8 mouse cellular contexts compared by ENCODE assay signal in the genomic region with DNA sequence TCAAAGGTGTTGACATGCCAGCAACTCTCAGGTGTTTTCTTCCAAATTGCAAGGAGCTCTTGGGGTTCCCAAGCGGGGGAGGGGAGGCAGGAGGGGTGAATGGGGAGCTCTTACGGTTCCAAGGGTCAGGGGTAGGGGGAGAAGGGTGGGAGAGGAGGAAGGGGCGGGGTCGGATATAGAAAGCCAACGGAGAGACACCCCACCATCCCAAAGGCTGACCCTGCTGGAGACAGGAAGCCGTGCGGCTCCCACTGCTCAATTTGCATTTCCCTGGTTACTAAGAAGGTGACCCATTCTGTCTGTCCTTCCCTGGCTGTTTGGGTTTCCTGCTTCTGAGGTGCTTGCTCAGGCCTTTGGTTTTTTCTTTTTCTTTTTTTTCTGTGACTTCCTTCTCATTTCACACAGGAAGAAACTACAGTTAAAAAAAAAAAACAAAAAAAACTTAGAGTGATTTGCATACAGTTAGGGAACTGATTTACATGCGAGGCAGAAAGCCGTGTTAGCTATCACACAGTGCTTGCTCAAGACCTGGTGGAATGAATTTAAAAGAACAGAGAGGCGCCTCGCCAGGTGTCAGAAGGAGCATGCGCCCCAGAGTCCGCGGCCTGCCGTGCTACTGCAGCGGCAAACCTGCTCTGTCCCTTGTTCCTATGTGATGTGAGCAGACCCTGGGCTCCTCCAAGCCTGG. TPM values are rescaled to one million over a fixed set of nuclear protein-coding genes. Genes with fewer than 3 reads are reported as not detected.
DNase-seq lines count a peak whose midpoint lies in the region; ATAC-seq and TF ChIP-seq lines count a peak whose summit lies in the region.

No protein-coding gene starts in this region.

- WGBS in intestine, embryonic 14.5 days: 17% methylated on average over 16 of the region's 16 CpGs
- WGBS in intestine, embryonic 16.5 days: 15% methylated on average over 16 of the region's 16 CpGs

- intact Hi-C loops in heart, postnatal 14 days (cut with DNase I): no loop called here

- 0 out of 2 replicates have a peak, but pooled peaks cover 4% of the 10 kb centered on the region for H3K4me1 ChIP-seq in intestine, embryonic 14.5 days (replicated peaks; ENCODE audit: control insufficient read depth, insufficient read depth, low read length)
- peaks cover 2% of the 10 kb centered on the region; the same call in 1 of the 2 replicates for H3K4me1 ChIP-seq in intestine, embryonic 16.5 days (ENCODE audit: control insufficient read depth, insufficient read depth, low read length)
- H3K4me1 ChIP-seq in ES-Bruce4 (ENCODE audit: control insufficient read depth, insufficient read depth, low read length): peaks cover 7% of the 10 kb centered on the region

- TF ChIP-seq POLR2A in ES-Bruce4 (IDR thresholded peaks at IDR 0.05; ENCODE audit: insufficient read depth, low read length): no peak

- ATAC-seq in intestine, embryonic 14.5 days (replicated peaks; ENCODE audit: low FRiP score, low TSS enrichment, low read depth): no peak
- no peak for ATAC-seq in intestine, embryonic 16.5 days
- ATAC-seq in hematopoietic stem cell, adult 5-6 weeks (replicated peaks in 1 of 2; ENCODE audit: insufficient read depth in 1 of 2, low FRiP score in 2 of 2, low TSS enrichment in 1 of 2, low read depth in 1 of 2, poor library complexity in 2 of 2, severe bottlenecking in 2 of 2): peak; percentile 57 to 71

- H3K27me3 ChIP-seq in intestine, embryonic 14.5 days (replicated peaks; ENCODE audit: control insufficient read depth, insufficient read depth, low read length): 0 out of 2 replicates have a peak, but pooled peaks cover 2% of the 10 kb centered on the region
- H3K27me3 ChIP-seq in intestine, embryonic 16.5 days (replicated peaks; ENCODE audit: control insufficient read depth, insufficient read depth, low read length): no peaks in the 10 kb centered on the region
- no peaks in the 10 kb centered on the region for H3K27me3 ChIP-seq in ES-Bruce4 (ENCODE audit: control insufficient read depth, insufficient read depth, low read length, poor library complexity, severe bottlenecking)

- no peak overlapping the region for H3K4me3 ChIP-seq in intestine, embryonic 14.5 days (ENCODE audit: low read depth, low read length)
- no peak overlapping the region for H3K4me3 ChIP-seq in intestine, embryonic 16.5 days (ENCODE audit: low read length)
- no peak overlapping the region for H3K4me3 ChIP-seq in ES-Bruce4 (ENCODE audit: low read depth, low read length)

- DNase-seq in intestine, embryonic 14.5 days (ENCODE audit: low spot score): no peak
- DNase-seq in natural killer cell, adult 2 months (ENCODE audit: low spot score in 2 of 2): peak; percentile 29 to 61
- DNase-seq in cerebellum, postnatal 14 days: no peak
- DNase-seq in layer of hippocampus, adult 8-10 months (ENCODE audit: low spot score in 2 of 2): no peak
- no peak for DNase-seq in heart, postnatal 14 days

- H3K9me3 ChIP-seq in intestine, embryonic 14.5 days (ENCODE audit: control insufficient read depth, low read length): no peaks in the 10 kb centered on the region
- no peaks in the 10 kb centered on the region for H3K9me3 ChIP-seq in intestine, embryonic 16.5 days (ENCODE audit: control insufficient read depth, low read length)
- peaks cover 3% of the 10 kb centered on the region for H3K9me3 ChIP-seq in ES-Bruce4 (replicated peaks; ENCODE audit: control insufficient read depth, insufficient read depth, low read length, poor library complexity, severe bottlenecking)

- peak; percentile 86 for TF ChIP-seq EP300 in ES-Bruce4 (IDR thresholded peaks at IDR 0.05; ENCODE audit: insufficient read depth, low read depth, low read length)

- TF ChIP-seq CTCF in ES-Bruce4 (IDR thresholded peaks at IDR 0.05; ENCODE audit: low read depth, low read length): no peak

- no peak overlapping the region for H3K9ac ChIP-seq in intestine, embryonic 14.5 days (ENCODE audit: low read length)
- H3K9ac ChIP-seq in intestine, embryonic 16.5 days (ENCODE audit: low read depth, low read length): no peak overlapping the region
- no peak overlapping the region for H3K9ac ChIP-seq in ES-Bruce4 (ENCODE audit: low read depth, poor library complexity, severe bottlenecking)

- no peak overlapping the region for H3K27ac ChIP-seq in intestine, embryonic 14.5 days (ENCODE audit: low read depth)
- H3K27ac ChIP-seq in intestine, embryonic 16.5 days (ENCODE audit: low read length): no peak overlapping the region
- peak overlapping the region; percentile 59 for H3K27ac ChIP-seq in ES-Bruce4 (ENCODE audit: insufficient read depth, low read length)

- H3K36me3 ChIP-seq in intestine, embryonic 14.5 days (ENCODE audit: control insufficient read depth, insufficient read depth, low read length): no peaks in the 10 kb centered on the region
- H3K36me3 ChIP-seq in intestine, embryonic 16.5 days (ENCODE audit: control insufficient read depth, insufficient read depth, low read length): no peaks in the 10 kb centered on the region
- H3K36me3 ChIP-seq in ES-Bruce4 (ENCODE audit: control insufficient read depth, insufficient read depth, low read length, poor library complexity, severe bottlenecking): no peaks in the 10 kb centered on the region

- H3K4me2 ChIP-seq in intestine, embryonic 14.5 days (ENCODE audit: low read length): 0 out of 2 replicates have a peak overlapping the region, but pooled peaks have one; percentile 11
- H3K4me2 ChIP-seq in intestine, embryonic 16.5 days (ENCODE audit: low read depth, low read length): no peak overlapping the region

RNA-seq across cellular contexts. Expression of a gene that starts 44.5 kb away (rescaled TPM):
- 7.1 and 9.2 TPM in 2 replicates for polyA plus RNA-seq in intestine, embryonic 14.5 days (2014; fragmentation: Nextera tagmentation; extraction: Ambion mirVana)
- polyA plus RNA-seq in intestine, embryonic 16.5 days (2015; fragmentation: Nextera tagmentation; extraction: Ambion mirVana): 2.5 and 2.9 TPM in 2 replicates
- 18.0 and 21.5 TPM in 2 replicates for polyA plus RNA-seq in ES-Bruce4 (2011; ENCODE audit: insufficient read depth, insufficient read length, low read depth, missing spikeins)
- not detected in 2 replicates for total RNA-seq in hematopoietic stem cell, adult 5-6 weeks (2017)
- 1 to 10 TPM in 3 of 4 experiments, under 1 TPM in 1; 0.52 to 1.3 (median 1.2) TPM for total RNA-seq in layer of hippocampus, adult 8-10 months (2022)
- not detected for total RNA-seq in heart, postnatal 14 days (2021)

Comparison
In these comparisons a context has a peak if more than half of its experiments do, and no peak if none do; other contexts are left out.
1. ATAC-seq: peak in hematopoietic stem cell, adult 5-6 weeks (2 of 2); none in intestine, embryonic 14.5 days (single experiment) and intestine, embryonic 16.5 days (single experiment).
2. DNase-seq: peak in natural killer cell, adult 2 months (2 of 2); none in intestine, embryonic 14.5 days (single experiment), cerebellum, postnatal 14 days (0 of 2), layer of hippocampus, adult 8-10 months (0 of 2) and heart, postnatal 14 days (0 of 2).